Mouse (Mus musculus) B cell, adult 2 months (primary cell): ENCODE data around the gene Smg6.

Source experiments
- DNase-seq, 2 experiments: peaks; one replicate each; pipeline ENCODE4 v3.0.0; 2022

The Smg6 gene

DNA sequence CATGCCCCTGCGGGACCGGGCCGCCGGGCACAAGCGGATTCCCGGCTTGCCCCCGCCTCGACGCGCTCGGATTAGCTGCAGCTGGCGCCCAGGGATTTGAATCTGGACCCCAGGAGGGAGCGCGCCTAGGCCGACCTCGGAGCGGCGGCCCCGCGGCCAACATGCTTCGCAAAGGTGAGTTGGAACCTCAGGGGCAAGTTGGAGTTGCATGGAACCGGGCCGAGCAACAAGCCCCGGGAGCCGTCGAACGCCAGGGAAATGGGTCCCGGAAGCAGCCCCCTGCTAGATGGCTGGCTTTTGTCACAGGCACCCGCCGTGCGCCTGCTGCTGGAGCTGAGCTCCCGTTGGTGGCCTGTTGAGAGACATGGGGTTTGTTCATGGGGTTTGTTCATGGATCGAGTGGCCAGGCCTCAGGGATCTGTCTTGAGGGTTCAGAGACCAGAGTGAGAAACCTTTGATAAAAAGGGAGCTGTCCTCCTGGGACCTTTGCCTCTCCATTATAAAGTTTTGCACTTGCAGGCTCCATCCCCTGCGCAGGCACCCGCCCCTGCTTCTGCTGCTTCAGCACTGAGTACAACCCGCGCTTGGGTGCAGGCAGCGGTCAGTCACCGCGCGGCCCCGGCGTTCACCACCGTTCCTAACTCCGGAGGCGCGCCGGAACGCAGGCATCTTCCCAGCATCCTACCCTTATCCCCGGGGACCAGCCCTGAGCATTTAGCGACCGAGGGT, 268.7 kb downstream of the Smg6 start:
- DNase-seq: peak; percentile 38 to 49

GRCm38 (mm10) chr11:75194850-75195461, 269.3 kb downstream of the Smg6 start:
- DNase-seq: peak; percentile 66 to 70

DNA sequence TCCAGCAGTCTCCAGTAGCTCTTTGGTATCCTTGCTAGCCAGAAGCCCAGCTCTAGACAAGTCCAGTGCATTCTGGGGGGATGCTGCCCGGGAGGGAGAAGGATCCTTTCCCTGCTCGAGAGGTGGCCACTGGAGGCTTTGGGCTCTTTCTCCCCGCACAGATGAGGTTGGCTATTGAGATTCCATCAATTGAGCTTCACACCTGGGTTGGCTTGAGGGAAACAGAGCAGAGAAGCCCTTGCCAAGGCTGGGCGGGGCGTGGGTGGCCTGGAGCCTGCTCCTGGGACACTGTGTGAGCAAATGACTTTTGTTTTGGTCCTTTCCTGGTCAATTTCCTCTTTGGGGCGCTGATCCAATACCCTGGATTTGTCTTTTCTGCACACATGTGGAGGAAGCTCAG, 270.5 kb downstream of the Smg6 start:
- DNase-seq: no peak

DNA sequence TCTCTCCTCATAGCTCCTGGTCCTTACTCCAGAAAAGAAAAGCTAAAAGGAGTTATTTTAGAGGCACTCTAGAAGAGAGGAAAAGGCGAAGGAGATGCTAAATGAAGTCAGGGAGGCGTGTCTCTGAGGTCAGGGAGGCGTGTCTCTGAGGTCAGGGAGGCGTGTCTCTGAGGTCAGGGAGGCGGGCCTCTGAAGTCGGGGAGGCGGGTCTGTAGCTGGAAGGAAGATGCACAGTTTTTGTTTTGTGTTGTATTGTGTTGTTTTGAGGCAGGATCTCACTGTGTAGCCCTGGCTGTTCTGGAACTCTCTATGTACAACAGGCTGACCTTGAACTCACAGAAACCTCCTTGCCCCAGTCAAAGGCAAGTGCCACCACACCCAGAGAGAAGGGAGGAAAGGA, 272.3 kb downstream of the Smg6 start:
- DNase-seq: peak; percentile 41 to 53

DNA sequence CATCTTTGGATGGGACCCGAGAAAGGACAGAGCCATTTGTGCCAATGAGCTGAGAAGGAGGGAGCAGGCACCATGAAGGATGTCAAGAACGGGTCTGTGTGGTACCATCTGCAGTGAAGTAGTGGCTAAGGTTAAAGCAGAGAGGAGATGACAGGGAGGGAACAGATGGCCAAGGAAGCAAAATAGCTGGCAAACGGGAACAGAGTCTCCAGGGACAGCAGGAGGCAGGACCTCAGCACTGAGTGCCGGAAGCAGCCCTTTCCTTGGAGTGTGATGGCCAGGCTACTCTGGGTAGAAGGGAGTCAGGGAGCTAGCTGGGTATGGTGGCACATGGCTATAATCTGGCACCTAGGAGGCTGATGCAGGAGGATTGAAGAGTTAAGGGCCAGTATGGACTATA, 273.2 kb downstream of the Smg6 start:
- no peak for DNase-seq

DNA sequence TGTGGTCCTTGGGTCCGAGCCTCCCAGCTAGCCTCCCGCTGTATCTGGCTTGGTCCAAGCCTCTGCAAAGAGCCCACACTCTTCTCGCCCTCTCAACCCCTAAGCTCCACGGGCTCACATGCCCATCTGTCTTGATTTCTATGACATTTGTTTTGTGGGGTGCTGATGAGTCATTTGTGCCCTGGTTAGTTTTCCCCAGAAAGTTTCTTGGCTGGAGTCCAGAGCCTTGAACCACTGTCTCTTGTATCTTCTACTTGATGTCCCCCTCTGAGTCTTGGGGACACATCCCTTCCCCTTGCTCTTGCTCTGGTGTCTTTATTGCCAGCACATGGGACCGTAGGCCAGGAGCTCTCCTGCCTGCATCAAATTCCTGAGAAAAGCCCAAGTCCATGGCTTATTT, 274.3 kb downstream of the Smg6 start:
- DNase-seq: no peak

GRCm38 (mm10) chr11:75200935-75201334, 275.3 kb downstream of the Smg6 start:
- DNase-seq: no peak

DNA sequence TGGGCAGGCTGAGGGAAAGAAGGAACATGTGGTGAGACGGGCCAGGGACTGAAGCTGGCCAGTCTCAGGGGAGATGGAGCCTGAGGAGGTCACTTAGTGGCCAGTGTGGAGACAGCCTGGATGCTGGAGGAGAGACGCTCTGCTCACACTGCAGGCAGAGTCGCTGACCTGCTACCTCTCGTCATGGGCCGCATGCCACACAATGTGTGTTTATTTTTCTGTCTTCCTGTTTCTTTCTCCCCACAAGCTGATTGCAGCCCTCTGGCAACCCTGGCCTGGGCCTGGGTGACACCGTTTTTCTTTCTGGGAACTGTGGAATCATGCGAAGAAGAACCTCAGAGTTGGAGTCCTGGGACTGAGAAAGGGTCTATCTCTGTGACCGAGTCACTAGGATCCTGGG, 276.1 kb downstream of the Smg6 start:
- DNase-seq: no peak

DNA sequence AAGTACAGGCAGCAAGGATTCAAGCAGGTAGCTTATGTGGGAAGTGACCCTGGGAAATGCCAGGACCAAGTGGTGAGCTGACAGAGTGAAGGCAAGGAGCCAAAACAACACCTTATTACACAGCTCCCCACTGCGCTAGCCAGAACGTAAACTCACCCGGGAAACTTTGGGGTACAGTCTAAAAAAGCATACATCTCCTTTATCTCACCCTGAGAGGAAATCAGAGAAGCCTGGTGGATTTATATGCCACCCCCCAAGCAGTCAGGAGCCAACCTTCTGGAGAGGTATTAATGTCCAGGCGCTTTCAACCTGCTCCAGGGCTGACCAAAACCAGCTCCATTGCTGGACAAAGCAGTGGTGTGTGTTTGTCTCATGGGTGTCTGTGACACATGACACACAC, 278.3 kb downstream of the Smg6 start:
- DNase-seq: no peak

DNA sequence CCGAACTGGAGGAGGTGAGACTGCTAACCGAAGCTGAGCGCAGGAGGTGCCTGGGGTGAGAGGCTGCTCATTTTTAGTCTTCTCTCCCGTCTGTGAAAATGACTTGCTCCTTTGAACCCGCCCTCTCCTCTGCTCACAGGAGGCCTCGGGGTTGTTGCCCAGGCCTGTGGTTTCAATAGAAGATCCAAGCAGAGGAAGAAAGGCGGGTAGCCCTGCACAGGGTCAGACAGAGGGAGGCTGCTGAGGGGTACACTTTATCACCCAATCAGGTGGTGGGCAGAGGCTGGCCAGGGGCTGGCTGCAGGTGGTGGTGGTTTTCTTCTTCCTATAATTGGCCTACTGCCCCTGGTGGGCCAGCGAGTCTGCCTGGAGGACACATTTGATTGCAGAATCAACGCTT, 278.8 kb downstream of the Smg6 start:
- DNase-seq: no peak

- no peak for DNase-seq
These were observed 280.7 kb downstream of the Smg6 start for GRCm38 (mm10) chr11:75206347-75206746.

DNA sequence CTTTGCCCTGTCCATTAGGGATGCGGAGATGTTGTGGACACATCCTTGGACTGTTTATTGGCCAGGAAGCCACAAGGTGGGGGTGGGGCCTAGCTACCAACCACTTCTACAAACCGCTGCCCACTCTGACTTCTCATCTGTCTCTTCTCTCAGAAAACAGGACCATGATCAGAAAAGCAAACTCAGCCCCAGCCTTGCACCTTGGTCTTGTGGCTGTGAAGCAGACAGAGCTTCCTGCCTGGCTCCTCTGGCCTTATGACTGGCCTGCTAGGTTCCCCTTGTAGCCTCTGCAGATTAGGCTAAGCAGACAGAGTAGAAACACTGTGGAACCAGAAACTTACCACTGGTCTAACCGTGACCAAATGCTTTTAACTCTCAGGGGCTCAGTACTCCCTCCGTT, 283.7 kb downstream of the Smg6 start:
- no peak for DNase-seq

DNA sequence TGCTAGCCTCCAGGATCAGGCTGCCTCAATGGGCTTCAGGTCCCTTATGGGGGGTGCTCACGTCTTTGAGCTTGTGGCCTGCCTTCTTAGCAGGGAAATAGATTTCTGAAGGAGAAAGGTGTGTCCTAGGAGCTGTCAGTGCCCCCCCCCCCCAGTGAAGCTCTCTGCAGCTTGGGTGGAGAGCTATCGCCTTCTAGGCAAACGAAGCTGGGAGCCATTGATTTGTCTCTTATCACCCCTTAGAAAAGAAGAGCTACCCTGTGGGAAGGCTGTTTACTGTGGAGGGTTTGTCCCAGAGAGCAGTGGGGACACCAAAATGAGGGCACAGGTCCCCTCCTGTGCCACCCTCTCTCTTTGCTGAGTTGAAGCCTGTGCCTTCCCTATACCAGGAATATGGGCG, 284.5 kb downstream of the Smg6 start:
- DNase-seq: no peak

DNA sequence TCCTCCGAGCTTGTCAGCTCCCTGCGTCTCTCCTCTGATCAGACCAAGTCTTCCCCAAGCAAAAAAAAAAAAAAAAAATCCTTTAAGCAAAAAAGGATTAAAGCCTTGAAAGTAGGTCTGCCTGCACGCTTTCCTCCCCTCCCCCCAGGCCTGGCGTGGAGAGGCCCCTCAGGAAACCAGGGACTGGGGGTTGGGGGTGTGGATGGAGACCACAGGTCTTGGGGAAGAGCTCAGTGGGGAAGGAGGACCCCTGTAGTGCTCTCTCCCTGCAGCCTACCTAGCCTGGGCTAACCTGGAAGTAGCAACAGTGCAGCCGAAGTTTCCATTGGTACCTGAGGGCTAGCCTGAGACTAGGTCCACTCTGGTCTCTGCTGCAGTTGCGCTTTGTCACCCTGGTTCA, 285.1 kb downstream of the Smg6 start:
- no peak for DNase-seq

DNA sequence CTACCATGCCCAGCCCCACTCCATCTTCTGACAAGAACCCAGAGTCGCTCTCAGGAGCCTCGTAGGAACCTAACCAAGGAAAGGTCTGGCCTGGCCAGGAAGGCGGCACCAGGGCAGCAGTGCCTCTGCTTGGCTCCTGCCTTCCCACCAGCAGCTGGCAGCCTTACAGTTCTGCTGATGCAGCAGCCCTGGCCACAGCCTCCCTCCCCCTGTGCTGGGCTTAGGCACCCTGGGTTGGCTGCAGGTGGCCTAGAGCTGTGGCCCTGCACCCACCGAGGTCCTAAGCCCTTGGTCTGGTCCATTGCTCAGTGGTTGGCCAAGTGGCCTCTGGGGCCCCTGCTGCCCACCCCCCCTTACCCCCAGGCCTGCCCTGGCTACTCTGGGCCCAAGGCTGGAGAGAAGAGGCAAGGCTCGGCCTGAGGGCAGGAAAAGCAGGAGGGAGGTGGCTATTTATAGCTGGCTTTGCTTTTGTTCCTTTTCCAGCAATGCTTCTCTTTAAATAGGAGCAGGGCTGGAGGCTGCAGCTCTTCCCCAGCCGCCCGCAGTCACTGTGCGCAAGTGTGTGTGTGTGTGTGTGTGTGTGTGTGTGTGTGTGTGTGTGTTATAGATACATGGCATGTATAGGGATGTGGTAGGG, 286.5 kb downstream of the Smg6 start:
- no peak for DNase-seq

DNA sequence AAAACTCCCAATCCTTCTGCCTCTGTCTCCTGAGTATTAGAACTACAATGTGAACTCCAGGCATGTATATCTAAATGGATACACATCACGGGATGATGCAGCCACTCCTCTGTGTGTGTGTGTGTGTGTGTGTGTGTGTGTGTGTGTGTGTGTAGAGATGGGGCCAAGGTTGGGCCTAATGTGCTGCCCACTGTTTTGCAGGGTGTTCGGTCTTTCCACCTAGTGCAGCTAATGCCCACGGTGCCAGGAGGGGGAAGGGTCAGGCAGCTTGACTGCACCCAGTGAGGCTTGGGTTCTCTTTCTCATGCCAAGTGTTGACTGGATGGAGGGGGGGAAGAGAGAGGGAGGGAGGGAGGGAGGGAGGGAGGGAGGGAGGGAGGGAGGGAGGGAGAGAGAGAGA, 287.3 kb downstream of the Smg6 start:
- DNase-seq: no peak

DNA sequence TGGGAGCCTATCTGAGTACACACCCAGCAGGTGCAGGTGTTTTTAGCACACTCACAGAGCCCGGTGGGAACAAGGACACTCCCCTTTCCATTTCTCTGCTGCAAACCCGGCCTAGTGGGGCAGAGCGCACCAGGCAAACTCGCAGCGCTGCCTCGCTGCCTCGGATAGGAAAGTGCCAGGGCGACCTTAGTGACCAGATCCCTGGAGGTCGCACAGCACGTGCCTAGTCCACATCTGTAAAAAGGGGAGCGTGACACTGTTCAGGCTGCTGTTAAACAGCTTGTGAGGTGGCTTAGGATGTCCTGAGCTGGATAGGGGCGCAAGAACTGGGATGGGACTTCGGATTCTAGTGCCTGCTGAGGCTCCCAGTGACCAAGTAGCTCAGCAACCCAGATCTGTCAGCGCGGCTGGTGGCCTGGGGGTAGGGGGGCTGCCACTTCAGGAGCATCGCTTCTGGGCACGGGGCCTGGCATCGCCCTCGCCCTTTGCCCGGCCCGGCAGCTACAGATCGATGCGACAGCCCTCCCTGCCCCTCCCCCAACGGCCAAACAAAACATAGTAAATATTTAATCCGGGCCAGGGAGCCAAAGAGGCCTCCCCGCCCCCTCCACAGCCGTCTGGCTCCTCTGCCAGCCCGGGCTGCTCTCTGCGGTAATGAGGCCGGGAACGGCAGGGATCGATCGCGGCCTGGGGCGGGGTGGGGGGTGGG, 287.9 kb downstream of the Smg6 start:
- DNase-seq: no peak
